In genomic region chr8:87645371-87645770, GRCm38 (mm10) we compare ENCODE assay signal across 12 mouse cellular contexts.
A peak's percentile ranks its signal among the peaks of the same experiment; 100 is the strongest.
DNase-seq lines count a peak whose midpoint lies in the region; ATAC-seq and TF ChIP-seq lines count a peak whose summit lies in the region.
"Had no signal": no experiment of that assay in that cellular context is flagged by ENCODE, and none has a peak within 500 bp of the region (broad histone marks: within the 10 kb centered on the region; RNA-seq: fewer than 3 reads in every experiment).

No protein-coding gene starts in this region.

- H3K9me3 ChIP-seq in limb, embryonic 12.5 days: no peaks in the 10 kb centered on the region
- no peaks in the 10 kb centered on the region for H3K9me3 ChIP-seq in limb, embryonic 10.5 days (replicated peaks)
- H3K9me3 ChIP-seq in forebrain, postnatal 0 days (ENCODE audit: low read length): no peaks in the 10 kb centered on the region
- H3K9me3 ChIP-seq in midbrain, embryonic 15.5 days: no peaks in the 10 kb centered on the region
- H3K9me3 ChIP-seq: liver, embryonic 13.5 days had no signal

- H3K4me2 ChIP-seq in limb, embryonic 12.5 days: 0 out of 2 replicates have a peak overlapping the region, but pooled peaks have one; percentile 11
- H3K4me2 ChIP-seq in forebrain, postnatal 0 days (ENCODE audit: low read depth): no peak overlapping the region
- no peak overlapping the region for H3K4me2 ChIP-seq in midbrain, embryonic 15.5 days
- H3K4me2 ChIP-seq: liver, embryonic 13.5 days had no signal

- no peak for DNase-seq in limb, embryonic 10.5 days (ENCODE audit: low spot score)
- DNase-seq in cerebellum, adult 8-10 months: peak; percentile 68
- peak; percentile 70 for DNase-seq in forebrain, postnatal 0 days
- no peak for DNase-seq in urinary bladder, adult 18-20 months (ENCODE audit: low spot score in 2 of 2)
- DNase-seq in frontal cortex, postnatal 36 days (ENCODE audit: low spot score in 2 of 2): no peak
- no peak for DNase-seq in thymus, postnatal 4 days
- DNase-seq: heart, adult 11 months; liver, embryonic 13.5 days had no signal

- H3K4me1 ChIP-seq in limb, embryonic 12.5 days (replicated peaks): peaks cover 20% of the 10 kb centered on the region
- H3K4me1 ChIP-seq in limb, embryonic 10.5 days: peaks cover 25% of the 10 kb centered on the region
- peaks cover 6% of the 10 kb centered on the region; the same call in 1 of the 2 replicates for H3K4me1 ChIP-seq in forebrain, postnatal 0 days (ENCODE audit: insufficient read depth)
- H3K4me1 ChIP-seq in midbrain, embryonic 15.5 days: peaks cover 11% of the 10 kb centered on the region
- H3K4me1 ChIP-seq: liver, embryonic 13.5 days had no signal

- TF ChIP-seq CTCF in forebrain, postnatal 0 days (IDR thresholded peaks at IDR 0.05; ENCODE audit: low read depth): no peak

- H3K27me3 ChIP-seq in limb, embryonic 12.5 days: no peaks in the 10 kb centered on the region
- H3K27me3 ChIP-seq in limb, embryonic 10.5 days (ENCODE audit: low read depth, poor library complexity, severe bottlenecking): no peaks in the 10 kb centered on the region
- H3K27me3 ChIP-seq in forebrain, postnatal 0 days (ENCODE audit: insufficient read depth, low read length): no peaks in the 10 kb centered on the region
- no peaks in the 10 kb centered on the region for H3K27me3 ChIP-seq in midbrain, embryonic 15.5 days (replicated peaks)
- H3K27me3 ChIP-seq: liver, embryonic 13.5 days had no signal

- H3K4me3 ChIP-seq in limb, embryonic 12.5 days (replicated peaks): no peak overlapping the region
- no peak overlapping the region for H3K4me3 ChIP-seq in limb, embryonic 10.5 days
- no peak overlapping the region for H3K4me3 ChIP-seq in forebrain, postnatal 0 days (ENCODE audit: low read depth, low read length)
- H3K4me3 ChIP-seq in midbrain, embryonic 15.5 days: no peak overlapping the region
- H3K4me3 ChIP-seq: layer of hippocampus, adult 2 months; liver, embryonic 13.5 days had no signal

- H3K9ac ChIP-seq in limb, embryonic 12.5 days (replicated peaks): no peak overlapping the region
- H3K9ac ChIP-seq in forebrain, postnatal 0 days: no peak overlapping the region
- H3K9ac ChIP-seq in midbrain, embryonic 15.5 days: no peak overlapping the region
- H3K9ac ChIP-seq: liver, embryonic 13.5 days had no signal

- peak overlapping the region; percentile 24; the same call in 1 of the 2 replicates for H3K27ac ChIP-seq in limb, embryonic 12.5 days
- H3K27ac ChIP-seq in limb, embryonic 10.5 days: no peak overlapping the region; the same call in 1 of the 2 replicates
- H3K27ac ChIP-seq in forebrain, postnatal 0 days (ENCODE audit: low read depth, low read length): no peak overlapping the region
- peak overlapping the region; percentile 70 for H3K27ac ChIP-seq in midbrain, embryonic 15.5 days
- H3K27ac ChIP-seq: layer of hippocampus, adult 2 months; liver, embryonic 13.5 days had no signal

- 0 out of 2 replicates have a peak, but pooled peaks have one; percentile 33 for ATAC-seq in limb, embryonic 12.5 days (ENCODE audit: insufficient number of reproducible peaks, insufficient read depth, low FRiP score, low TSS enrichment, low read depth)
- peak; percentile 84 for ATAC-seq in forebrain, postnatal 0 days
- ATAC-seq in midbrain, embryonic 15.5 days (replicated peaks): peak; percentile 72; the same call in 1 of the 2 replicates
- ATAC-seq: CD4-positive, CD25-positive, alpha-beta regulatory T cell, adult 4 months had no signal

- H3K36me3 ChIP-seq in limb, embryonic 12.5 days: no peaks in the 10 kb centered on the region
- H3K36me3 ChIP-seq in limb, embryonic 10.5 days: no peaks in the 10 kb centered on the region
- H3K36me3 ChIP-seq in forebrain, postnatal 0 days (ENCODE audit: insufficient read depth): no peaks in the 10 kb centered on the region
- H3K36me3 ChIP-seq in midbrain, embryonic 15.5 days (replicated peaks): no peaks in the 10 kb centered on the region
- H3K36me3 ChIP-seq: liver, embryonic 13.5 days had no signal

- WGBS in limb, embryonic 12.5 days: 17% methylated on average over 6 of the region's 6 CpGs
- 27% methylated on average over 6 of the region's 6 CpGs for WGBS in limb, embryonic 10.5 days
- 16% methylated on average over 6 of the region's 6 CpGs for WGBS in forebrain, postnatal 0 days
- 19% methylated on average over 6 of the region's 6 CpGs for WGBS in midbrain, embryonic 15.5 days

Comparison
In these comparisons a context has a peak if more than half of its experiments do, and no peak if none do; other contexts are left out.
1. H3K27ac ChIP-seq: peak in limb, embryonic 12.5 days (single experiment) and midbrain, embryonic 15.5 days (single experiment); none in limb, embryonic 10.5 days (single experiment) and forebrain, postnatal 0 days (single experiment).
2. ATAC-seq: peak in every context shown above with its lines; median percentile 84 in forebrain, postnatal 0 days; 72 in midbrain, embryonic 15.5 days; 33 in limb, embryonic 12.5 days.
3. DNase-seq: peak in cerebellum, adult 8-10 months (single experiment) and forebrain, postnatal 0 days (single experiment); none in limb, embryonic 10.5 days (single experiment), urinary bladder, adult 18-20 months (0 of 2), frontal cortex, postnatal 36 days (0 of 2) and thymus, postnatal 4 days (single experiment).